Mouse (Mus musculus) heart, embryonic 12.5 days (tissue): ENCODE measurements around the gene Mmrn2. TPM values are rescaled to one million over a fixed set of nuclear protein-coding genes. Genes with fewer than 3 reads are reported as not detected.

Experiments used
- ATAC-seq: fragments of 200-750 bp; cut with Nextera tagmentation; 2 replicates; pipeline ENCODE4 v1.8.0; 2017; ENCODE audit warnings: moderate TSS enrichment, moderate library complexity; ENCODE audit not compliant: insufficient number of reproducible peaks, low FRiP score
- H3K27ac ChIP-seq: fragments of 300-500 bp; sonication (generic); 2 replicates; pipeline ENCODE4 v1.5.1; 2016; ENCODE audit warnings: mild to moderate bottlenecking, moderate library complexity; ENCODE audit not compliant: poor library complexity, severe bottlenecking
- H3K27me3 ChIP-seq: fragments of 300-500 bp; sonication (generic); replicated peaks from 2 replicates; pipeline ENCODE4 v1.6.1; 2016; ENCODE audit warnings: mild to moderate bottlenecking, moderate library complexity
- H3K36me3 ChIP-seq: fragments of 300-500 bp; sonication (generic); 2 replicates; pipeline ENCODE4 v1.6.1; 2016; ENCODE audit warnings: mild to moderate bottlenecking, moderate library complexity
- H3K4me1 ChIP-seq: fragments of 300-500 bp; sonication (generic); replicated peaks from 2 replicates; pipeline ENCODE4 v1.6.1; 2016; ENCODE audit warnings: mild to moderate bottlenecking
- H3K4me2 ChIP-seq: fragments of 300-500 bp; sonication (generic); 2 replicates; pipeline ENCODE4 v1.6.1; 2016; ENCODE audit warnings: mild to moderate bottlenecking, moderate library complexity
- H3K4me3 ChIP-seq: fragments of 300-500 bp; sonication (generic); 2 replicates; pipeline ENCODE4 v1.5.1; 2016; ENCODE audit warnings: mild to moderate bottlenecking
- H3K9ac ChIP-seq: fragments of 300-500 bp; sonication (generic); 2 replicates; pipeline ENCODE4 v1.6.1; 2016; ENCODE audit warnings: mild to moderate bottlenecking, moderate library complexity
- H3K9me3 ChIP-seq: fragments of 300-500 bp; sonication (generic); replicated peaks from 2 replicates; pipeline ENCODE4 v1.6.1; 2016; ENCODE audit warnings: mild to moderate bottlenecking, moderate library complexity
- WGBS: fragments of 180-500 bp; shearing (Covaris S2); methylation state at CpG from one replicate; pipeline ENCODE4 v1.1.7; 2016; 5-methylcytosine and 5-hydroxymethylcytosine counted together
- polyA plus RNA-seq: library from polyadenylated mRNA; unstranded; fragments of >200 nt; fragmentation: Nextera tagmentation; extraction: Ambion mirVana; gene quantifications from 2 replicates; pipeline ENCODE4 v1.2.1, GENCODE M21; 2016

The Mmrn2 gene
- polyA plus RNA-seq, 1 experiment from 2014 or later, result 31.3 TPM

DNA sequence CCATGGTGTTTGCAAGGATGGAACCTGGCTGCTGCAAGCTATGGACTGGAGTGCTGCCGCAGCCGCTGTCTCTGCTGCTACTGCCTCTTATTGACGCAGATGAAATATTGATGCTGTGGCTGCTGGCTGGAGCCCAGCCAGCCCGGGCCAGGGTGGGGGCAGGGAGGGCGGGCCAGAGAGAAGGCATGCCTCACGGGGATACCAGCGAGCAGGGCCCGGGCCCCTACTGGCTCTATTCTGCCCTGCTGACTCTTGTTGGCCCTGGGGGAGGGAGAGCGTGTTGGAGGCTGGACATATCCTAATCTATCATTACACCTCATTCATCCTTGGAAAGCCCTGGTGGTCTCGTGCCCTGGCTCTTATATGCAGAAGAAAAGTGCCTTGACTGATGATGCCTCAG is 688 bp upstream of the Mmrn2 start, which contains the start of gene Sncg:
Gene Sncg, minus strand, starts transcription at position 213 of the 400 bp plus-strand sequence.
- Histone ChIP-seq H3K4me2 (peak within 1 kb of the TSS; percentile 56), H3K27ac (peak within 1 kb of the TSS; percentile 32; the same call in 1 of the 2 replicates), H3K9me3 (no peaks in the 10 kb centered on the region), H3K4me1 (peaks cover 30% of the 10 kb centered on the region), H3K36me3 (no peaks in the 10 kb centered on the region), H3K4me3 (peak within 1 kb of the TSS; percentile 46), H3K9ac (peak within 1 kb of the TSS; percentile 59), H3K27me3 (no peaks in the 10 kb centered on the region)
- 49% methylated on average over 10 of the region's 10 CpGs for WGBS
- ATAC-seq, result no peak

DNA sequence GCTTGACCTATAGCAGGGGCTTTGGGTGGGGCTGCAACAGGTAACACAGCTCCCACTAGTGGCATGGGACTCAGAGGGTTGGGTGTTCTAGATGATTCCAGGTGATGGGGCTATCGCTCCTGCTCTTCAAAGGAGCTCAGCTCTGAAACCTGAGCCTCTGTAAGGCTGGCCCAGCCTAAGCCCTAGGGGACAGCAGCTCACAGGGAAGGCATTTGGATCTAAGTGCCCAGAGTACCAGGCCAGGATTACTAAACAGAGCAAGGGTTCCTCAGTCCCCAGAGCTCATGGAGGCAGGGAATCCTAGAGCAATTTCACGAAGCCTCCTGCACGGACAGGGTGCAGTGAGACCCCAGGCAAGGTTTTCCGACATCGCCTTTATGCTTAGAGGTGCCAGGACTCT is 676 bp downstream of the Mmrn2 start:
- H3K4me3 ChIP-seq, result peak overlapping the region; percentile 46
- H3K4me1 ChIP-seq, result peaks cover 30% of the 10 kb centered on the region
- no peak for ATAC-seq
- H3K36me3 ChIP-seq, result no peaks in the 10 kb centered on the region
- peak overlapping the region; percentile 32; the same call in 1 of the 2 replicates for H3K27ac ChIP-seq
- no peaks in the 10 kb centered on the region for H3K27me3 ChIP-seq
- peak overlapping the region; percentile 59 for H3K9ac ChIP-seq
- H3K4me2 ChIP-seq, result peak overlapping the region; percentile 56
- H3K9me3 ChIP-seq, result no peaks in the 10 kb centered on the region
- WGBS, result 74% methylated on average over 5 of the region's 5 CpGs

DNA sequence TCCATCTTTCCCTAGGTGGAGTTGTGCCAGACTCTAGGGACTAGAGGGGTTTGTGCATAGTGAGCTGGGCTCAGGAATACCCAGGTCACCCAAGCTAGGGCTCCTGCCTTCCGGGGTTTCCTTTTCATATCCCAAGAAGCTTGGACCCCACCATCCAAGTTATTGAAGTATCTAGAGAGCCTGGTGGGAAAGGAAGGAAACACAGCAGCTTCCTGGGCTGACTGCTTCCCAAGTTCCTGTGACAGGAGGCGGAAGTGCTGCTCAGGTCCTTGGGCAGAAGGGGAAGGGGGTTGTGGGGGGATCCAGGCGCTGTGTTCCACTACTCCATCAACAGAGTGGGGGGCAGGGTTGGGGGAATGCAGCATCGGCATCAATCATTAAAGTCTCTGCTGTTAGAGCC is 1.9 kb downstream of the Mmrn2 start:
- 67% methylated on average over 4 of the region's 4 CpGs for WGBS
- peak overlapping the region; percentile 59; the same call in 1 of the 2 replicates for H3K9ac ChIP-seq
- H3K36me3 ChIP-seq, result no peaks in the 10 kb centered on the region
- H3K27me3 ChIP-seq, result no peaks in the 10 kb centered on the region
- peak overlapping the region; percentile 56 for H3K4me2 ChIP-seq
- H3K4me3 ChIP-seq, result peak overlapping the region; percentile 46
- H3K27ac ChIP-seq, result peak overlapping the region; percentile 37
- H3K9me3 ChIP-seq, result no peaks in the 10 kb centered on the region
- peaks cover 30% of the 10 kb centered on the region for H3K4me1 ChIP-seq
- ATAC-seq, result no peak

DNA sequence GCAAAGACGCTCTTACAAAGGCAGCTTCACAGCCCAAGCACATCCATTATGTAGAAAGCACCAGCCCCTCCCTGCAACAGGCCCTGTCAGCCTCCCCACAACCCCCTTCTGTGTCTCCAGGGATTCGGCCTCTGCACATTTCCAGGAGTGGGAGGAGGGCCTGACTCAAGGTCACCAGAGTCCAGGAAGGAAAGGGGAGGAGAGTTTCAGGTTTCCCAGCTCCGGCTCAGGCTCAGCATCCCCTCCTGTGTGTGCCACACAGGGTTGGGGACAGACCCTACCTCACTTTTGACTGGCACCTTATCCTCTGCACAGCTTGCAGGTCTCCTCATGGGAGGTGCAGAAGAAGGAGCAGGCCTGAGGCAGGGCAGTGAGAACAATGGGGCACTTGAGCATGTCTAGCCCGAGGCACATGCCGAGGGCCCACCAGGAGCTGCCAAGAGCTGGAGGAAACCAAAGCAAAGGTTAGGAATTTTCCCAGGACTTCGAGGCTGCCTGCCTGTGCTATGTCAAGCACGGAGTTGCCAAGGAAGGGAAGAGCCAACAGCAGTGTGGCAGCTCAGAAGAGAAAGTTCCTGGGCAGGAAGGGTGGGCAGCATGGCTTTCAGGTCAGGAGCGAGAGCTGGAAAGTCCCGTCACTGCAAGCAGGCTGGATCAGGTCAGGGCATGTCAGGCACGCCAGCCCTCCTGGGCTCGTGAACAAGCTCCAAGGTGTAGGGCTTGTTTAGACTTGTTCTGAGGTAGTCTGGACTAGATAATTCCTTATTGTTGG is 3.5 kb downstream of the Mmrn2 start:
- H3K9me3 ChIP-seq, result no peaks in the 10 kb centered on the region
- ATAC-seq, result peak; percentile 70
- H3K27ac ChIP-seq, result peak overlapping the region; percentile 74
- peaks cover 29% of the 10 kb centered on the region for H3K4me1 ChIP-seq
- H3K4me3 ChIP-seq, result peak overlapping the region; percentile 20
- no peaks in the 10 kb centered on the region for H3K27me3 ChIP-seq
- peak overlapping the region; percentile 19; the same call in 1 of the 2 replicates for H3K9ac ChIP-seq
- 24% methylated on average over 11 of the region's 11 CpGs for WGBS
- peak overlapping the region; percentile 56 for H3K4me2 ChIP-seq
- H3K36me3 ChIP-seq, result peaks cover 7% of the 10 kb centered on the region

DNA sequence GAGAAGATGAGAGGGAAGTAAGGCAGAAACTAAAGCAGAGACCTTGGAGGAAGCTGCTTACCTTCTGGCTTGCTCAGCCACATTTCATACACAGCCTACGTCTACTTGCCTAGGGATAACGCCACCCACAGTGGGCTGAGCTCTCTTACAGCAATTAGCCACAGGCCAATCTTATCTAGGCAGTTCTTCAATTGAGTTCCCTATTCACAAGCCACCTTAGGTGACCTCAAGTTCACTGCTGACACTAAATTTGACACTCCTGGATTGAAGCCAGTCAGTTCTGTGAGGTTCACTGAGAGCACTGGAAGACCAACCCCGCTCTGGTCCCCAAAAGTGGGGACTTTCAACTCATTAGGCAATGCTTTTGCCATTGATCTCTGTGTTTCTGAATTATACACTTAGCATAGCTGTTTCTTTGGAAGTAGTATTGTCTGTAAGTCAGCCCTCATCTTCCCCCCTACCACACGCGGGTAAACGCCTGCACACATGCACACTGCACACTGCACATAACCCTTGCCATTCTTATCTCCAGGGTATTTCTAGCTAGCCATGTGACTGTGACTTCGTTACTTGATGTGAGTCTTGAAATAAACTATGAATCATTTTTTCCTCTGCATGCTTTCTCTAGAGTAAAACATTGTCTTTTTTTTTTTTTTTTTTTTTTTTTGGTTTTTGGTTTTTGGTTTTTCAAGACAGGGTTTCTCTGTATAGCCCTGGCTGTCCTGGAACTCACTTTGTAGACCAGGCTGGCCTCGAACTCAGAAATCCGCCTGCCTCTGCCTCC is 7.8 kb downstream of the Mmrn2 start:
- H3K9ac ChIP-seq, result no peak overlapping the region
- H3K9me3 ChIP-seq, result no peaks in the 10 kb centered on the region
- H3K4me1 ChIP-seq, result peaks cover 12% of the 10 kb centered on the region
- no peaks in the 10 kb centered on the region for H3K27me3 ChIP-seq
- 85% methylated on average over 9 of the region's 9 CpGs for WGBS
- ATAC-seq, result no peak
- H3K36me3 ChIP-seq, result peaks cover 7% of the 10 kb centered on the region
- H3K4me3 ChIP-seq, result no peak overlapping the region
- H3K27ac ChIP-seq, result no peak overlapping the region
- no peak overlapping the region for H3K4me2 ChIP-seq

DNA sequence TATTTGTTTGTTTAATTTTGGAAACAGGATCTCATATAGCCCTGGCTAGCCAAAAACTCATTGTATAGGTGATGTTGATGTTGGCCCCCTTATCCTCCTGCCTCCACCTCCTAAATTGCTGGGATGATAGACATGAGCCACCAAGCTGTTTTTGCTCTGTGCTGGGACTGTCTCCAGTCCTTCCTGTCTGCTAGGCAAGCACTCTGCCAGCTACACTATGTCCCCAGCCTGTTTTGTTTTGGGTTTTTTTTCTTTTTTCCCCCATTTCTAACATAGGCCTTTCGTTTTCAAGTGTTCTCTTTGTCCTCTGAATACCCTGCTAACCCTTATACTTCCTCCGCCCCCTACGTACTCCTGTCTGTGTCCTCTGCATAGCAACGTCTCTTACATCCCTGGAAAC is 18.0 kb downstream of the Mmrn2 start:
- Histone ChIP-seq H3K36me3 (peaks cover 33% of the 10 kb centered on the region), H3K4me3 (no peak overlapping the region), H3K4me1 (peaks cover 8% of the 10 kb centered on the region), H3K27me3 (no peaks in the 10 kb centered on the region), H3K27ac (peak overlapping the region; percentile 18; the same call in 1 of the 2 replicates), H3K9ac (no peak overlapping the region), H3K4me2 (no peak overlapping the region), H3K9me3 (0 out of 2 replicates have a peak, but pooled peaks cover 4% of the 10 kb centered on the region)
- no peak for ATAC-seq
- WGBS, result 66% methylated on average over 4 of the region's 4 CpGs

DNA sequence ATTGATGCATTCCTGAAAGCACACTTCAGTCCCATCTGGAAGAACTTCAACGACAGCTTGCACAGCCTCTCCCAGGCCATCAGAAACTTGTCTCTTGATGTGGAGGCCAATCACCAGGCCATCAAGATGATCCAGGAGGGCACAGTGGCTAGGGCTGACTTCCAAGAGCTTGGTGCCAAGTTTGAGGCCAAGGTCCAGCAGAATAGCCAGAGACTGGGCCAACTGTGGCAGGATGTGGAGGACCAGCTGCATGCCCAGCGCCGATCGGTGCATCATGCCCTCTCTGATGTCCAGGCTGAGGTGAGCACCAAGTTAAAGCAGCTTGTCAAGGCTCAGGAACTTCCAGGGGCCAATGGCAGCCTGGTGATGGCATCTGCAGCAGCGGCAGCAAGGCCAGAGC is 22.6 kb downstream of the Mmrn2 start:
- H3K27ac ChIP-seq, result no peak overlapping the region
- peaks cover 57% of the 10 kb centered on the region for H3K36me3 ChIP-seq

DNA sequence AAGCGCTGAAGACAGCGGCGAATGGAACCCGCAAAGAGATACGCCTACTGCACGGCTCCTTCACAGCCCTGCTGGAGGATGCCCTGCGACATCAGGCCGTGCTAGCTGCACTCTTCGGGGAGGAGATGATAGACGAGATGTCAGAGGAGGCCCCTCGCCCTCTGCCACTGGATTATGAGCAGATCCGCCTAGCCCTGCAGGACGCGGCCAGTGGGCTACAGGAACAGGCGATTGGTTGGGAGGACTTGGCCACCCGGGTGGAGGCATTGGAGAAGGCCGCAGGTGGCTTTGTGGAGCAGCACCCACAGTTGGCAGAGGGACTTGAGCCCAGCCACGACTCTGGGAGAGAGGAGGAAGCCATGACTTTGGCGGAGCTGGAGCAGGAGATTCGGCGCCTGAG is 23.6 kb downstream of the Mmrn2 start:
- peaks cover 1% of the 10 kb centered on the region; the same call in 1 of the 2 replicates for H3K4me1 ChIP-seq
- no peak overlapping the region for H3K4me3 ChIP-seq
- H3K4me2 ChIP-seq, result no peak overlapping the region
- H3K9me3 ChIP-seq, result no peaks in the 10 kb centered on the region
- WGBS, result 89% methylated on average over 21 of the region's 21 CpGs
- no peak overlapping the region for H3K9ac ChIP-seq
- peaks cover 65% of the 10 kb centered on the region for H3K36me3 ChIP-seq
- ATAC-seq, result no peak
- no peaks in the 10 kb centered on the region for H3K27me3 ChIP-seq
- H3K27ac ChIP-seq, result no peak overlapping the region

More for the DNA sequence above, 22.6 kb downstream of the Mmrn2 start:
- Histone ChIP-seq H3K4me1 (peaks cover 8% of the 10 kb centered on the region), H3K9ac (no peak overlapping the region), H3K9me3 (no peaks in the 10 kb centered on the region), H3K4me2 (no peak overlapping the region), H3K4me3 (no peak overlapping the region), H3K27me3 (no peaks in the 10 kb centered on the region)
- ATAC-seq, result no peak
- 85% methylated on average over 5 of the region's 5 CpGs for WGBS

DNA sequence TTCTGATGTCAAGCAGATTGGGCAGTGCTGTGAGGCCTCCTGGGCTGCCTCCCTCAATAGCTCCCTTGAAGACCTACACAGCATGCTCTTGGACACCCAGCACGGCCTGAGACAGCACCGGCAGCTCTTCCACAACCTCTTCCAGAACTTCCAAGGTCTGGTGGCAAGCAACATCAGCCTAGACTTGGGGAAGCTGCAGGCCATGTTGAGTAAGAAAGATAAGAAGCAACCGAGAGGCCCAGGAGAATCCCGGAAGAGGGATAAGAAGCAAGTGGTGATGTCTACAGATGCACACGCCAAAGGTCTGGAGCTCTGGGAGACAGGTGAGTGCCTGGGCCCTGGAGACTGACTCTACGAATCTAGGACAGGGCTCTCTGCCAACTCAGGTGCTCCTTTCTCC is 24.0 kb downstream of the Mmrn2 start:
- 83% methylated on average over 6 of the region's 6 CpGs for WGBS
- no peak overlapping the region for H3K27ac ChIP-seq
- H3K4me2 ChIP-seq, result no peak overlapping the region
- ATAC-seq, result no peak
- no peak overlapping the region for H3K4me3 ChIP-seq
- H3K9ac ChIP-seq, result no peak overlapping the region
- no peaks in the 10 kb centered on the region for H3K4me1 ChIP-seq
- peaks cover 69% of the 10 kb centered on the region for H3K36me3 ChIP-seq
- H3K27me3 ChIP-seq, result no peaks in the 10 kb centered on the region
- no peaks in the 10 kb centered on the region for H3K9me3 ChIP-seq

DNA sequence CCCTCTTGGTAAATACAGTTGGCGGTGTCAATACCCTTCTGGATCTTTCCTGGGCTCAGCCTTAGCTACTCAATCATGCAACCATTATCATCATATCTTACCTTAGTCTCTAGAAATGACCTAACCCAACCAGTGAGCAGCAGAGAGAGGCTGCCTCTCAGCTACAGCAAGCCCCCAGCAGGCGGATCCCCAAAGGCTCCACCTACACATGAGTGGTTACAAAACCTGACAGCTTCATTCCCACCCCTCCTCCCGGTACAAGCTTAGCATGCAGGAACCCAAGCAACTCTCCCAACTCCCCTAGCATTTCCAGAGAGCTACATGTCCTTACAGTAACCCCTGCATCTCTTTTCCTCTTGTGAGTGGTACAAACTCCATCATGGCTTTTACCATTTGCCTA is 24.8 kb downstream of the Mmrn2 start:
- Histone ChIP-seq H3K4me2 (no peak overlapping the region), H3K27me3 (no peaks in the 10 kb centered on the region), H3K4me3 (no peak overlapping the region), H3K9ac (no peak overlapping the region), H3K4me1 (peaks cover 6% of the 10 kb centered on the region; the same call in 1 of the 2 replicates), H3K36me3 (peaks cover 76% of the 10 kb centered on the region), H3K27ac (no peak overlapping the region), H3K9me3 (no peaks in the 10 kb centered on the region)
- ATAC-seq, result no peak
- 79% methylated on average over 3 of the region's 3 CpGs for WGBS

DNA sequence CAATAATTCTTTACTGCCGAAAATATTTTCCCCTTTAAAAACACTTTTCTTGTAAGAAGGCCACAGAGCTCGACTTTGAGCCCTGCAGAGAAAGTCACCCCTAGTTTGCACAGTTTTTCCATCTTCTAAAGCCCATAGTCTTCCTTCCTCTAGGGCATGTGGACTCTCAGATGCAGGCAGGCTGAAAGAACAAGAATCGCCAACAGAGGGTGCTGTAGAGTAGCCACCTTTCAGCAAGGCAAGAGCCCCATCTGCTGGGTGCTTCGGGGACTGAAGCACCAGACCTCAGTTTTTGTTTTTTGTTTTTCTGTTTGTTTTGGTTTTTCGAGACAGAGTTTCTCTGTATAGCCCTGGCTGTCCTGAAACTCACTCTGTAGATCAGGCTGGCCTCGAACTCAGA is 25.9 kb downstream of the Mmrn2 start:
- Histone ChIP-seq H3K36me3 (peaks cover 81% of the 10 kb centered on the region), H3K4me2 (no peak overlapping the region), H3K4me1 (peaks cover 9% of the 10 kb centered on the region; the same call in 1 of the 2 replicates), H3K9ac (no peak overlapping the region), H3K9me3 (no peaks in the 10 kb centered on the region), H3K27me3 (no peaks in the 10 kb centered on the region), H3K27ac (no peak overlapping the region), H3K4me3 (no peak overlapping the region)
- 57% methylated on average over 6 of the region's 6 CpGs for whole genome bisulfite sequencing
- ATAC-seq, result no peak
